Mouse (Mus musculus): ENCODE results near the gene Tnks1bp1. TPM values are rescaled to one million over a fixed set of nuclear protein-coding genes. Genes with fewer than 3 reads are reported as not detected.

The Tnks1bp1 gene
- total RNA-seq (2023) = 10 to 100 TPM; 37.5 to 47.0 TPM

GRCm38 (mm10) chr2:85047596-85048167 lies at the start of gene Tnks1bp1:
TSS of gene Tnks1bp1 (plus strand) at chr2:85048022.

GRCm38 (mm10) chr2:85037047-85038026 lies 10.5 kb upstream of the Tnks1bp1 start, which contains the start of the genes Ssrp1 and P2rx3:
TSS of gene Ssrp1 (plus strand) at chr2:85037234.
TSS of gene P2rx3 (minus strand) at chr2:85037462.

Other genes with a start within 250 kb of the Tnks1bp1 start
- gene Ube2l6, start 249.2 kb upstream of the Tnks1bp1 start, total RNA-seq (2023) = 10 to 100 TPM; 11.8 to 13.3 TPM
- not detected for gene Smtnl1, start 225.4 kb upstream of the Tnks1bp1 start, total RNA-seq (2023)
- 10 to 100 TPM; 18.6 to 21.9 TPM for gene Timm10, start 221.0 kb upstream of the Tnks1bp1 start, total RNA-seq (2023)
- 1 to 10 TPM; 5.4 to 8.1 TPM for gene Slc43a1, start 209.2 kb upstream of the Tnks1bp1 start, total RNA-seq (2023)
- under 1 TPM in 1 of 2 experiments, not detected in 1; 0.55 TPM for gene Rtn4rl2, start 161.3 kb upstream of the Tnks1bp1 start, total RNA-seq (2023)
- gene Slc43a3, start 111.4 kb upstream of the Tnks1bp1 start, total RNA-seq (2023) = 1 to 10 TPM; 5.3 to 7.5 TPM
- gene Prg2, start 67.6 kb upstream of the Tnks1bp1 start, total RNA-seq (2023) = 1 to 10 TPM in 1 of 2 experiments, not detected in 1; 1.4 TPM
- not detected for gene Prg3, start 59.8 kb upstream of the Tnks1bp1 start, total RNA-seq (2023)
- gene Ssrp1, start 10.8 kb upstream of the Tnks1bp1 start, total RNA-seq (2023) = 100 to 1,000 TPM; 164 to 186 TPM
- not detected for gene P2rx3, start 10.6 kb upstream of the Tnks1bp1 start, total RNA-seq (2023)
- gene Aplnr, start 88.2 kb downstream of the Tnks1bp1 start, total RNA-seq (2023) = not detected
- not detected for gene Lrrc55, start 149.2 kb downstream of the Tnks1bp1 start, total RNA-seq (2023)

All from B cell, adult 67 days (primary cell).